Mouse (Mus musculus) midbrain, embryonic 12.5 days (tissue): ENCODE results near the gene Tspan13. TPM values are rescaled to one million over a fixed set of nuclear protein-coding genes. Genes with fewer than 3 reads are reported as not detected.

ENCODE experiments used
- ATAC-seq: fragments of 200-750 bp; cut with Nextera tagmentation; 2 replicates; pipeline ENCODE4 v1.8.0; 2017; ENCODE audit warnings: low read depth, moderate TSS enrichment, moderate library complexity; ENCODE audit not compliant: low FRiP score
- H3K27ac ChIP-seq: fragments of 300-500 bp; sonication (generic); replicated peaks from 2 replicates; pipeline ENCODE4 v1.5.1; 2016; ENCODE audit warnings: mild to moderate bottlenecking
- H3K27me3 ChIP-seq: fragments of 300-500 bp; sonication (generic); 2 replicates; pipeline ENCODE4 v1.6.1; 2016; ENCODE audit warnings: mild to moderate bottlenecking
- H3K36me3 ChIP-seq: fragments of 300-500 bp; sonication (generic); 2 replicates; pipeline ENCODE4 v1.6.1; 2016
- H3K4me1 ChIP-seq: fragments of 300-500 bp; sonication (generic); 2 replicates; pipeline ENCODE4 v1.6.1; 2016
- H3K4me2 ChIP-seq: fragments of 300-500 bp; sonication (generic); replicated peaks from 2 replicates; pipeline ENCODE4 v1.6.1; 2016; ENCODE audit warnings: mild to moderate bottlenecking, moderate library complexity
- H3K4me3 ChIP-seq: fragments of 300-500 bp; sonication (generic); 2 replicates; pipeline ENCODE4 v1.5.1; 2016; ENCODE audit warnings: mild to moderate bottlenecking
- H3K9ac ChIP-seq: fragments of 300-500 bp; sonication (generic); replicated peaks from 2 replicates; pipeline ENCODE4 v1.6.1; 2016; ENCODE audit warnings: mild to moderate bottlenecking, moderate library complexity
- H3K9me3 ChIP-seq: fragments of 300-500 bp; sonication (generic); 2 replicates; pipeline ENCODE4 v1.6.1; 2016; ENCODE audit warnings: mild to moderate bottlenecking
- WGBS: fragments of 180-500 bp; shearing (Covaris S2); methylation state at CpG from one replicate; pipeline ENCODE4 v1.1.7; 2016; 5-methylcytosine and 5-hydroxymethylcytosine counted together
- polyA plus RNA-seq: library from polyadenylated mRNA; unstranded; fragments of >200 nt; fragmentation: Nextera tagmentation; extraction: Ambion mirVana; gene quantifications from 2 replicates; pipeline ENCODE4 v1.2.1, GENCODE M21; 2016

The Tspan13 gene
- polyA plus RNA-seq, 1 experiment from 2014 or later: 258 TPM

DNA sequence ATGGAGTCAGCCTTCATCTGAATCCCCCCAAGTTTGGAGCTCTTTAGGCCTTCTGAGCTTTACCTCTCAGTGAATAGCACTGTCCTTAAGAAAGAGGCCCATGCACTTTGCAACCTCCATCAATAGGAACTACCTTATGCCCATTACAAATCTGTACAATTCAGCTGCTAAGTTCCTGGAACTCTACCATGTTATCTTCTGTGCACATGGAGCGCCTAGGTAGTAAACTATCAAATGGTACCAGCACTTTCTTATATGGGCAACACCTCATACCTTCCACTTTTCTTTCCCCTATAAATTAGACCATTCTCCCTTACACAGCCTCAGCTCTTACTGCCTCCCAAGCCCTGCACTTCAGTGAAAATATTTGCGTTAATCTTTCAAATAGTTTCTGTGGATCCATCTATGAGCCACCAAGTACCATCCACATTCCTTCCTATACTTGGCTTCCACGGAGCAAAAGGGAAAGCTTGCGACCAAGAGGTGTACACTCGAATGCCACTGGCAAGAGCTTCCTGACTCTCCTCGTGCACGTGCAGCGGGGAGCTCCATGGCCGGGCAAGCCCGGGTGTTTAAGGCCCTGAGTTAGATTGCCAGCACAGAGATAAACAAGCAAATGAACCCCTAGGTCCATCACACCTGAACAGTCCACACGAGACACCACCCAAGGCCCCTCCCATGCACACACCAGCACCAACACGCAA is 11.5 kb downstream of the Tspan13 start:
- Histone ChIP-seq H3K36me3 (no peaks in the 10 kb centered on the region; the same call in 1 of the 2 replicates), H3K4me2 (no peak overlapping the region), H3K9me3 (0 out of 2 replicates have a peak, but pooled peaks cover 13% of the 10 kb centered on the region), H3K27ac (no peak overlapping the region), H3K9ac (no peak overlapping the region), H3K4me3 (no peak overlapping the region), H3K4me1 (no peaks in the 10 kb centered on the region), H3K27me3 (no peaks in the 10 kb centered on the region)
- 93% methylated on average over 12 of the region's 12 CpGs for WGBS
- no peak for ATAC-seq

DNA sequence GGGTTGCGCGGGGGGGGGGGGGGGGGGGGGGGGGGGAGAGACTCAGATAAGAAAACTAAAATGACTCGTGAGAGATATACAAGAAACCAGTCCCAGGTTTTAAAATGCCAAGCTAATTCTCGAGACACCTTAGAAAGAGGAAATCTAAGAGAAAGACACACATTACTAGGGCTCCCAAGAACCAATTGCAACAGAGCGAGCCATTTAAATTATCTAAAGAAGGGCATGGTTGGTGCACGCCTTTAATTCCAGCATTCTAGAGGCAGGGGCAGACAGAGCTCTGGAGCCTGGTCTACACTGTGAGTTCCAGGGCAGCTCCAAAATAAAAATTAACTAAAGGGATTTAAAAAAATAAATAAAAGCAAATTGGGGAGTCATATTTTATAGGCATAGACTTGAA is 12.6 kb downstream of the Tspan13 start:
- Histone ChIP-seq H3K4me1 (no peaks in the 10 kb centered on the region), H3K9ac (no peak overlapping the region), H3K4me3 (no peak overlapping the region), H3K4me2 (no peak overlapping the region), H3K27me3 (no peaks in the 10 kb centered on the region), H3K27ac (no peak overlapping the region), H3K36me3 (no peaks in the 10 kb centered on the region; the same call in 1 of the 2 replicates), H3K9me3 (0 out of 2 replicates have a peak, but pooled peaks cover 10% of the 10 kb centered on the region)
- ATAC-seq: no peak
- WGBS: 79% methylated on average over 4 of the region's 6 CpGs

DNA sequence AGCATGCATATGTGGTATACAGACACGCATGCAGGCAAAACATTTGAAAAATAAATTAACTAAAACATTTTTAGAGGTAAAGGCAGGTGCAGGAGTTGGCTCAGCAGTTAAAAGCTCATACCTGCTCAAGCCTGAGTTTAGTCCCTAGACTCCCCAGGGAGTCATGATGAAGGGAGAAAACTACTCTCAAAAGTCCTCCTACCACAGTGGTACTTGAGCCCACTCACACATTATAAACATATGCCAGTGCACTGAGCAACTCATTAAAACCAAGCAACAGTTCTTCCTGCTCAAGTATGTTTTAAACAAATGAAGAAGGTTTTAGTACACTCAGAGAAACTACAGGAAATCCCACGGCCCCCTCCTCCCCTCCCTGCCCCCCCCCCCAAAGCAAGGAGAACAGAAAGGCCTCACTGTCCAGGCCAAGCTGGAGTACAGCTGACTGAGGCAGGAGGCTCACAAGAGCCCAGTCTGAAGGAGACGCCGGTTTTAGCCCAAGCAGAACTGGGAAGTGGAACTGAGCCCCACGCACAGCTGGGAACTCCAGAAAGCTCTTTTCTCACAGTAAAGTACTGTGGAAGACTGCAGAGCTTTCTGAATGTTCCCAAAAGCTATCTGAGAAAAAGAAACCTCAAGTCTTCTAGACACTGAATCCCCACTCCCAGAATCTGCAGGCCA is 13.2 kb downstream of the Tspan13 start:
- ATAC-seq: no peak
- no peak overlapping the region for H3K4me2 ChIP-seq
- no peaks in the 10 kb centered on the region for H3K27me3 ChIP-seq
- no peak overlapping the region for H3K4me3 ChIP-seq
- H3K9ac ChIP-seq: no peak overlapping the region
- WGBS: 82% methylated on average over 5 of the region's 5 CpGs
- H3K36me3 ChIP-seq: no peaks in the 10 kb centered on the region
- no peak overlapping the region for H3K27ac ChIP-seq
- H3K9me3 ChIP-seq: 0 out of 2 replicates have a peak, but pooled peaks cover 4% of the 10 kb centered on the region
- H3K4me1 ChIP-seq: no peaks in the 10 kb centered on the region

DNA sequence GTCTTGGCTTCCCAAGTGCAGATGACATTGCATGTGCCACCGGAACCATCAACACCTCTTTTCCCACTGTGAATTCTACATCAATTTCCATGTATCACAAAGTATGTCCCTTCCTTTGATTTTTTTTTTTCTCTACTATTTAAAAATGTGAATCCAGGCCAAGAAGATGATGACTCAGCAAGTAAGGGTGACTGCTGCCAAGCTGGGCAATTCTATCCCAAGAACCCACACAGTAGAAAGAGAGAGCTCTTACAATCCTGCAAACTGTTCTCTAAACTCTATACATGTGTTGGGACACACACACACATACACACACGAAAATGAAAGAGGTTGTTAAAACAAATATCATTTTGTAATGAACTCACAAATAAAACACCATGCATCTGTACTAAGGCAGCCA is 15.1 kb downstream of the Tspan13 start:
- no peak for ATAC-seq
- no peaks in the 10 kb centered on the region for H3K27me3 ChIP-seq
- H3K4me2 ChIP-seq: no peak overlapping the region
- no peaks in the 10 kb centered on the region for H3K9me3 ChIP-seq
- no peaks in the 10 kb centered on the region for H3K36me3 ChIP-seq
- H3K27ac ChIP-seq: no peak overlapping the region
- H3K9ac ChIP-seq: no peak overlapping the region
- WGBS: 90% methylated on average over 2 of the region's 2 CpGs
- no peak overlapping the region for H3K4me3 ChIP-seq
- no peaks in the 10 kb centered on the region for H3K4me1 ChIP-seq

DNA sequence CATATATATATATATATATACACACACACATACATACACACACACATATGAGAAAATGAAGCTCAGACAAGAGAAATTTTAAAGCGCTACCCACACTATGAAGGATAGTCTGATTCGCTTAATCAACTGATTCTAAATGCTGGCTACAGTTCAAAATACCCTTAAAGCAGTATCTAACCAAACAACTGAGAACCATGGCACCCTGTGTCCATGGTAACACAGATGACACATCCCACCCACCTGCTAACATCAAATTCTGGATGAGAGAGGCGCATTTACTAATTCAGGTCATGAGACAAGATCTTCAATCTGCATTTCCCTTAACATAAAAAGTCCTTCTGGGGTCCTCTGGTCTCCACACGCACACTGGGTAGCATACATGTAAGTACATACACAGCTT is 16.2 kb downstream of the Tspan13 start:
- H3K9me3 ChIP-seq: no peaks in the 10 kb centered on the region
- no peak overlapping the region for H3K4me2 ChIP-seq
- no peaks in the 10 kb centered on the region for H3K27me3 ChIP-seq
- WGBS: 91% methylated on average over 4 of the region's 4 CpGs
- peaks cover 6% of the 10 kb centered on the region for H3K36me3 ChIP-seq
- H3K9ac ChIP-seq: no peak overlapping the region
- no peak for ATAC-seq
- no peaks in the 10 kb centered on the region for H3K4me1 ChIP-seq
- H3K4me3 ChIP-seq: no peak overlapping the region
- no peak overlapping the region for H3K27ac ChIP-seq

DNA sequence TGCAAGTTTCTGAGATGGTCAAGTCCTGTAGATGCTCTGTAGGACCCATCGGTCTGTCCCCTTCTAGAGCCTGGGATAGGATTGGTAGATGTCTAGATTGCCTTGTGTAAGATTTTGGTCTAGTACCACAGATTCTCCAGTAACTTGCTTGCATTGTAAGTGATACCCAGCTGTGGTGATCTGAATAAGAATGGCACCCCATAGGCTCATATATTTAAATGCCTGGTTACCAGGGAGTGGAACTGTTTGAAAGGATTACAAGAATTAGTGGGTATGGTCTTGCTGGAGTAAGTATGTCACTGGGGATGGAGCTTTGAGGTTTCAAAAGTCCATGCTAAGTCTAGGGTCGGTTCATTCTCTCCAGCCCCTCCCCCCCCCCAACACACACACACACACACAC is 21.6 kb downstream of the Tspan13 start:
- H3K36me3 ChIP-seq: peaks cover 42% of the 10 kb centered on the region
- no peaks in the 10 kb centered on the region for H3K9me3 ChIP-seq

DNA sequence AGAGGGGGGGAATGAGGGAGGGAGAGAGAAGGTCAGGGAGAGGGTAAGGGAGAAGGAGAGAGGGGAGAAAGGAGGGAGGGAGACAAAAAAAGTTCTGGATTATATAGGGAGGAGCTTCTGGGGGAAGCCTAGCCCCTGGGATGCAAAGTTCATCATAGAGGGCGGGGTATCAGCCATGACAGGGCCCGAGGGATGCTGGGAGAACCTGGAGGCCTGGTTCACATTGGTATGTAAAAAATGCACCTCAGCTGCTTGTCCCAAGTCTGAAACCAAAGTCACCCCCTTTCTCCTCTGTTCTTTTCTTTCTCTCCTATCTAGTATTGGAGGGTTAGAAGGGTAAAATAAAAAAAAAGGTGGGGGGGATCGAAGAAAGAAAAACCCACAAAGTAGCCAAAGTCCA is 22.2 kb downstream of the Tspan13 start:
- no peak overlapping the region for H3K27ac ChIP-seq
- H3K4me3 ChIP-seq: no peak overlapping the region
- no peaks in the 10 kb centered on the region for H3K9me3 ChIP-seq
- H3K4me1 ChIP-seq: no peaks in the 10 kb centered on the region
- peaks cover 48% of the 10 kb centered on the region for H3K36me3 ChIP-seq
- H3K27me3 ChIP-seq: no peaks in the 10 kb centered on the region
- ATAC-seq: no peak
- WGBS: 87% methylated on average over 3 of the region's 3 CpGs
- H3K4me2 ChIP-seq: no peak overlapping the region
- no peak overlapping the region for H3K9ac ChIP-seq

More for the DNA sequence above, 21.6 kb downstream of the Tspan13 start:
- 73% methylated on average over 2 of the region's 2 CpGs for WGBS
- H3K4me3 ChIP-seq: no peak overlapping the region
- ATAC-seq: no peak
- no peaks in the 10 kb centered on the region for H3K4me1 ChIP-seq
- H3K27ac ChIP-seq: no peak overlapping the region
- H3K27me3 ChIP-seq: no peaks in the 10 kb centered on the region
- no peak overlapping the region for H3K9ac ChIP-seq
- no peak overlapping the region for H3K4me2 ChIP-seq

DNA sequence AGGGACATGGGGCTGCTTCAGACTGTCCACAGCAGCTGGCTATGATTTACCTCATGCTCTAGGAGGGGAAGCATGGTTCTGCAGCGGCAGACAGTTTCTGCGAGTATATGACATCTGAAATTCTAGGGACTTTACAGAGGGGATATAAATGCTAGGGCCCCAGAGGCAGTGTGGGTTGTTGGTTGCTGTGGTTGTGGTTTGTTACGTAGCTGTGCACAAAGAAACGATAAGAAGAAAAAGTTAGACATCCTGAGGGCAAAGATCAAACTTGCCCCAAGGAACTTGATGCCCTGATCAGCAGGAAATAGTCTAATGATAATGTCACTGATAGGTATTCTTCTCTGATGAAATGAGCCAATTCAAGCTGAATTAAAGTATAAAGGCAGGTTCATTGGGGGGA is 22.7 kb downstream of the Tspan13 start:
- no peak overlapping the region for H3K9ac ChIP-seq
- no peaks in the 10 kb centered on the region for H3K27me3 ChIP-seq
- 89% methylated on average over 4 of the region's 4 CpGs for WGBS
- H3K27ac ChIP-seq: no peak overlapping the region
- H3K4me1 ChIP-seq: no peaks in the 10 kb centered on the region
- no peak for ATAC-seq
- H3K36me3 ChIP-seq: peaks cover 53% of the 10 kb centered on the region
- no peak overlapping the region for H3K4me2 ChIP-seq
- no peak overlapping the region for H3K4me3 ChIP-seq
- H3K9me3 ChIP-seq: no peaks in the 10 kb centered on the region

DNA sequence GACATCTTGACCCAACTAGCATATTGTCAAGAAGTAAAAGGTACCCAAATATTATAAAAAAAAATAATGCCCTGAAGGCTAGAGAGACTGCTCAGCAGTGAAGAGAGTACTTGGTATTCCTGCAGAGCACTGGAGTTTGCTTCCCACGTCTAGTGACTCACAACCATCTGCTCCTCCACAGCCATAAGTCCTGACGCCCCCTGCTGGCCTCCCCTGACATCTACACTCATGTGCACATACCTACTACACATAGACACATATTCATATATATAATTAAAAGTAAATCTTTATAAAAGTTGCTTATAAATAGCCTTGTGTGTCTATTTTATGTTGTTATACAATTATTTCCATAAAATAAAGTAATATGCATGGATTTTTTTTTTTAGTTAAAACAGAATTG is 24.5 kb downstream of the Tspan13 start:
- Histone ChIP-seq H3K9ac (no peak overlapping the region), H3K27ac (no peak overlapping the region), H3K27me3 (no peaks in the 10 kb centered on the region), H3K9me3 (no peaks in the 10 kb centered on the region), H3K4me1 (no peaks in the 10 kb centered on the region), H3K36me3 (peaks cover 56% of the 10 kb centered on the region), H3K4me3 (no peak overlapping the region), H3K4me2 (no peak overlapping the region)
- 82% methylated on average over 2 of the region's 2 CpGs for WGBS
- no peak for ATAC-seq

DNA sequence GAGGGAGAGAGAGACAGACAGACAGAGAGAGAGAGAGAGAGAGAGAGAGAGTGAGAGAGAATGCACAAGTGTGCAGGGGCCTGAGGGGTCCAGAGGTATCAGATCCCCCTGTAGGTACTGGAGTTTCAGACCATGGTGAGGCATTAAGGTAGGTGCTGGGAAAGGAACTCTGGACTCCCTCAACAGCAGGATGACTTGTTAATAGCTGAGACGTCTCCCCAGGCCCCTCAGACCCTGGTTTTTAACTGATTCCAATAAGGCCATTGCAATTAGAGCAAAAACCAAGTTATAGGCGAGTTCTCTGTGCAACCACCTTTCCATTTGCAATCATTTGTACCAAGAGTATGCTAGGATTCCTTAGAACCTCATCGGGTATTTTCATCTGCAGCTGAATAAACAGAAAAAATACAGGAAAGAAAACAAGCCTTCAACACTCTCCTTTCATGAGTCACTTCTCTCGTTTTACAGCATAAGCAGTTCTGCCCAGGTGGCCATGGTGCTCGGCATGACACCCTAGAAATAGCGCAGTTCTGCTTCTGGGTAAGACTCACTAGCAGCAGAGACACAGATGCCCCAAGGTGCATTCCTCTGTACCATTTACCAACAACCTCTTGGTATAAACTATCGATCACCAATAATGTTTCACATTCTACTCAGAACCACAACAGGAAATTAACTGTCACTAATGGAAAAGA is 28.9 kb downstream of the Tspan13 start:
- no peak overlapping the region for H3K9ac ChIP-seq
- ATAC-seq: no peak
- no peak overlapping the region for H3K27ac ChIP-seq
- no peak overlapping the region for H3K4me2 ChIP-seq
- no peaks in the 10 kb centered on the region for H3K27me3 ChIP-seq
- peaks cover 27% of the 10 kb centered on the region for H3K36me3 ChIP-seq
- no peak overlapping the region for H3K4me3 ChIP-seq
- 76% methylated on average over 7 of the region's 7 CpGs for WGBS
- H3K9me3 ChIP-seq: no peaks in the 10 kb centered on the region
- H3K4me1 ChIP-seq: no peaks in the 10 kb centered on the region

DNA sequence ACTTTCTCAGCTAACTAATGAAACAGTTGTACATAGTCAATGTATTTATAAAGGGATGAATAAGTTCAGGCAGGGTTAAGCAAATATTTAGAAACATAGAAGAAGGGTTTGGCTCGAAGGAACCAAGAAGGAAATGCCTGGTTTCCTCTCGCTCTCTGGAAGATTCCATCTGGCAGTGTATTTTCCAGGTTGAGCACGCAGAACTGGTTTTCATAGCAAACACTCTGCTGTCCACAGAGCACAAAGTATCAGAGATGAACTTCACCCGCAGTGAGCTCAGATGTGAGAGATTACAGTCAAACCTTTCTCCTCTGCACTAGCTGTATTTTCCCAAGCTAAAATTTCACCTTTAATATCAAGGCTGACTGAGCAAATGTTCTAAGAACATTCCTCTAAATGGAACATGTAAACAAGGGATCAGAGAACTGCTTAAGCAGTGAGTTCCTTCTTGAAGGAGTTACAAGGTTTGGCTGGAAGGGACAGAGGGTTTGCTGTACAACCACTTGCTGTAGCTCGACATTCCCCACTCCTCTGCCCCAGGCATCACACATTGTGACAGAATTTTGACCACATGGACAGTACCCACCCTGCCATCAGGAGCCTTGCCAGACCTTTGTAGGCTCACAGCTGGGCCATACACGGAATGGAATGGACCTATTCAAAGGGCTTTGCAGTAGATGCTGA is 33.8 kb downstream of the Tspan13 start:
- no peak for ATAC-seq
- Histone ChIP-seq H3K4me3 (no peak overlapping the region), H3K4me2 (no peak overlapping the region), H3K27me3 (no peaks in the 10 kb centered on the region), H3K9me3 (no peaks in the 10 kb centered on the region), H3K4me1 (no peaks in the 10 kb centered on the region), H3K36me3 (no peaks in the 10 kb centered on the region), H3K27ac (no peak overlapping the region), H3K9ac (no peak overlapping the region)
- 75% methylated on average over 6 of the region's 6 CpGs for WGBS

DNA sequence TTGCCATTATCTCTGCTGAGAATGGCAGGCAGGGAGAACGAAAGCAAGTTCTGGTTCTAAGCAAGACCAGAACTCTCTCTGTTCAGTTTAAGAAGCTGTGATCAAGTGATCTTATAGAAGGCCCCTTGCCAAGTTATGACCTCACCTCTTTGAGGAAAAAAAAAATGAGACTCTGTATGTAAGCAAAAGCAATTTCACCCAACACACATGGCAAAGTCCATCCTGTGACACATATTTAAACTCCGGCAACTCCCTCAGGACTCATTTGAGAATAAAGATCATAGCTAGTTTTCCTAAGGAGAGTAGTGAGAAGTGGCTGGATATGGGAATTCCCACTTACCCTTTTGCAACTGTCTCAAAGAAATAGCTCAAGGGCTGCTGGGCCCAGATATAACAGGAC is 34.7 kb downstream of the Tspan13 start:
- H3K9me3 ChIP-seq: no peaks in the 10 kb centered on the region
- no peaks in the 10 kb centered on the region for H3K27me3 ChIP-seq
- 92% methylated on average over 2 of the region's 2 CpGs for WGBS
- no peaks in the 10 kb centered on the region for H3K36me3 ChIP-seq
- H3K9ac ChIP-seq: no peak overlapping the region
- ATAC-seq: no peak
- H3K4me1 ChIP-seq: no peaks in the 10 kb centered on the region
- no peak overlapping the region for H3K4me2 ChIP-seq
- no peak overlapping the region for H3K4me3 ChIP-seq
- no peak overlapping the region for H3K27ac ChIP-seq
